Mouse (Mus musculus): ENCODE measurements around the gene Gabbr2.

GRCm38 (mm10) chr4:46870157-46870556 is 121.5 kb downstream of the Gabbr2 start:
- TF ChIP-seq POLR2A (IDR thresholded peaks at IDR 0.05; ENCODE audit: low read depth, low read length) = no peak
- no peak for TF ChIP-seq ZC3H11A (IDR thresholded peaks at IDR 0.05; ENCODE audit: low read depth, low read length)
- TF ChIP-seq E2F4 (IDR thresholded peaks at IDR 0.05; ENCODE audit: insufficient replicate concordance, low read depth, low read length) = no peak
- TF ChIP-seq NELFE (IDR thresholded peaks at IDR 0.05; ENCODE audit: low read depth, low read length) = no peak
- TF ChIP-seq UBTF (IDR thresholded peaks at IDR 0.05; ENCODE audit: low read depth, low read length) = no peak
